Mouse (Mus musculus) kidney, postnatal 36 days (tissue): ENCODE results near the gene Tigd3.

Source experiments
- DNase-seq, 2 experiments: peaks; one replicate each; pipeline ENCODE4 v3.0.0; 2021 to 2022; ENCODE audit warnings: mixed read lengths in 2 of 2

Gene Tigd3

DNA sequence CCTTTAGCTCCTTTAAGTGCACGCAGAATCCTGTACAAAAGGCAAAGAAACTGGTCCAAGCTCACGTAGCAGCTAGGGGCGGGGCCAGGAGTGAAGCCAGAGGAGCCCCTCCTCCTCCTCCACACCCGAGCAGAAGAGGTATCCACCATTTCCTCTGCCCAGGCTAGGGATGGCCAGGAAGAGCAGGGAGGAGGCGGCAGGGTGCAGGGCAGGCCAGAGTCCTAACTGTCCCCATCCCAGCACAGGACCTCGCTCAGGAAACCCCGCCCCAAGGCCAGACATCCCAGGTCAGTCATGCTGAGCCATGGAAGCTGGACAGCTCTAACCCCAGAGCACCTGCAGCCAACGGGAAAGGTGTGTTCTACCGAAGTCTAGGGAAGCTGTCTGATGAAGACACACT is 27.8 kb upstream of the Tigd3 start:
- DNase-seq: peak; percentile 71 to 74

DNA sequence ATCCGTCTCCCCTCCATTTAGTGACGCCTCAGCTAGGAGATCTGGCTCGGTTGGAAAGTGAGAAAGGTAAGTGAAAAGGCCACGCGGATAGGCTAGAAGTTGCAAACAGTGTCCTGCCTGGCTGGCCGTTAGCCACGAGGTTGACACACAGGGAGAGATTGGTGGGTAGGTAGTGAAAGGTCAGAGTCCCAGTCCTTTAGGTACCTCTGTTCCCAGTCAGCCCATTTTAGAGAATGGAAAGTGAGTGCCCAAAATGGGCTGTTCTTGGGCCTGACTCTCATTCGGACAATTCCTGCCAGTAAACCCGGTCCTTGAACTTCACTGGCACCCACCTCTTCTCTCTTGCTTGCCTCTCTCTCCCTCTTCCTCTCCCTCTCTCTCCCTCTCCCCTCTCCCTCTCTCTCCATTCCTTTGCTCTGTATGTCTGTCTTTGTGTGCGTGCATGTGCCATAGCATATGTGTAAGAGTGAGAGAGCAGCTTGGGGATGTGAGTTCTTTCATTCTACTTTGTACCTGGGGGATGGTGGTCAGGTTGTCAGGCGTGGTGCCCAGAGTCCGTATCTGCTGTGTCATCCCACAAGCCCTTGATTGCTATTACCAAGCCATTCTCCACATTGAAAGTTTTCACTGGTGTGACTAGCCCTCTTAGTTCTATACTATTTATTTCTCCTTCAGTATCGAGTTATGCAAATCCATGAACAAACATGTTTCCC is 19.2 kb upstream of the Tigd3 start, which contains the start of gene Dpf2:
Gene Dpf2 (minus strand): TSS at position 4 of the 713 bp plus-strand sequence.
- peak in 1 of 2 experiments; percentile 42 for DNase-seq

DNA sequence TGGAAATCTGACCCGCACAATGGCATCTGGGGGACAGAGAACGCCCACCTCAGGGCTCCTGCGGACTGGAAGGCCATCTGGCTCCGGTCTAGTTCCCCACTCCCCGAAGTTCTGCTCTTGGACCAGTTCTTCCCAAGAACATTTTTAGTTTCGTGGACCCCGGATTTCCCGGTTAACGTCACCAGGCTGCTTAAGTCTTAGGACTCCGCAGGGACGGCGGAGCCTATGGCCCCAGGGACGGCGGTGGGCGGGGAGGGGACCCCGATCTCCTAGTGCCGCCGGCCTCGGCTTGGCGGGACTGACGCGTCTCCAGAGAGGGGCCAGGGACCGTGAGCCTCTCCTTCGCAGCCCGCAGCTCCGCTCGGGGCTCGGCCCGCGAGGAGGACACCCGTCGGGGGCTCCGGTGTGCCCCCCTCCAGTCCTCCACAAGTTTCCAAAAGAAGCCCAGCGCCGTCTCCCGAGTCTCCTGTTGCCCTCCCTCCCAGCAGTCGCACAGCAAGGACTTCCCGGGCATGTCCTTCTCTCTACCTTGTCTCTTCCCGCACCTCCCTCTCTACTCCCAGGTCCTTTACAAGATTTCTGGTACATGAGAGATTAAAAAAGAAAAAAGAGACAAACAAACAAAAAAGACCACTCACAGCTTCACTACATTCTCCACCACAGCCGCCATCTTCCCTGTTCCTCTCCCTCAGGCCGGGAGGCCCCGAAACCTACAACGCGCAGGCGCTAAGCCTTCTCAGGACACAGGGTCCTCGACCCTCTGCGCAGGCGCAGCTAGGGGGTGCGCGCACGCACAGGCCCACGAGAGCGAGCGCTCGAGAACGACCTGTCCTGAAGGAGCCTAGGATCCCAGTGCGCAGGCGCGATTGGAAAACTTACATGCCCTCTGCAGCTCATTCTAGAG is 18.4 kb upstream of the Tigd3 start:
- DNase-seq: peak; percentile 99 to 100

DNA sequence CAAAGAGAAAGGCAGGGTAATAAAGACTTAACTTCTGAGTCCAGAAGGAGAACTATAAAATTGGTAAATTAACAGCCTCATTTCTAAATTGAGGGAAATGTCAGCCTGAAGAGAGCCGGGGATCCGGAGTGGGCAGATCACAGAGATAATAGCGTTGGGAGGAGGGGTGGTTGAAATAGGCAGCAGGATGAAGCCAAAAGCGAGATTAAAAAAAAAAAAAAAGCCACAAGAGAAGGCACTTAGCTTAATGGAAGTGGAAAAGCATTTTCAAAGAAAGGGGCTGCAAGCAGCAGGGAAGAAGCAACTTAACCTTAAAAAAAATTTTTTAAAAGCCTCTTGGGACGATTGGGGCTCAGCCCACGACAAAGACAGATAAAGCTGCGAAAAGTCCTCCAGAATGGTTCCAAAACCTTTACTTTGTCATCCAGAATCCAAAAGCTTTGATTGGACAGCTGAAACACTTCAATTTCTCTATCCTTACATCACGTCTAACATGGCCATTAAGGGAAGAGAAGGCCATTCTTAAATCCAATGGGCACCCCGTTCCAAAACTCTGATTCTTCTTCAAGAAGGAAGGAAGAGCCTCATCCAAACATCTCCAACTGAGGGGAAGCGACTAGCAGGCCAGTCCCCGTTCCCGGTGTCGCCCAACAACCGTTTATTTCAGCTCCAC is 17.6 kb upstream of the Tigd3 start:
- no peak for DNase-seq

DNA sequence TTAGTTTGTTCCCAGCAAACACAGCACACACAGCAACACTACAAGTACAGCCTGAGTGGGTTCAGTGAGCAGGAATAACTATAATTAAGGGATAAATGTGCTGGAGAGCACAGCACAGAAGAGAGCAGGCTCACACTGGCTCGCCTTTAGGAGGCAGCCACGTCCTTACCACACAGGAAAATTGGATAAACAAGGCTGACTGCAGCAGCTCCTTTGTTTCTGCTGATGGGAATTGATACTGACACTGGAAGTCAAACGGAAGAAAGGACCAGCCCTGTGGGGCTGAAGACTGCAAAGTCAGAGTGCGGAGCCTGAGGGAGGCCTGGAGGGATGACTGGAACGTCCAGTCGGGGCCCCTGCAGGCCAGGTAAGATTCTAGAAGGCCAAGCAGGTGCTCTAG is 16.3 kb upstream of the Tigd3 start:
- DNase-seq: no peak

DNA sequence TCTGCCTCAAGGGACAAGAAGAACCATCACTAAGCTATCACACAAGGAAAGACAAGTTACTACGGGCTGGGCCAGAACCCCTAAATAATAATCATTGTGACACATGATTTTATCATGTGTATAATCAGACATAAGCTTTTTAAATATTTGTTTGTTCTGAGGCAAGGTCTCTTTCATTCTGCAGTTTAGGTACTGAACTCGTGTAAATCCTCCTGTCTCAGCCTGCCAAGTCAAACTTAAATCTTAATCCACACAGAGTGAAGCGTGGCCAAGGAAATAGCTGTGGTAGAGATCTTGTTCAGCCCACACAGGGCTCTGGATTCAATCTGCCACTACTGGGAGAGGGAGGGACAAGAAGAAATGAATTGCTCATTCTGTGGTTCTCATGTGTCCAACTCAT is 13.3 kb upstream of the Tigd3 start:
- DNase-seq: no peak

DNA sequence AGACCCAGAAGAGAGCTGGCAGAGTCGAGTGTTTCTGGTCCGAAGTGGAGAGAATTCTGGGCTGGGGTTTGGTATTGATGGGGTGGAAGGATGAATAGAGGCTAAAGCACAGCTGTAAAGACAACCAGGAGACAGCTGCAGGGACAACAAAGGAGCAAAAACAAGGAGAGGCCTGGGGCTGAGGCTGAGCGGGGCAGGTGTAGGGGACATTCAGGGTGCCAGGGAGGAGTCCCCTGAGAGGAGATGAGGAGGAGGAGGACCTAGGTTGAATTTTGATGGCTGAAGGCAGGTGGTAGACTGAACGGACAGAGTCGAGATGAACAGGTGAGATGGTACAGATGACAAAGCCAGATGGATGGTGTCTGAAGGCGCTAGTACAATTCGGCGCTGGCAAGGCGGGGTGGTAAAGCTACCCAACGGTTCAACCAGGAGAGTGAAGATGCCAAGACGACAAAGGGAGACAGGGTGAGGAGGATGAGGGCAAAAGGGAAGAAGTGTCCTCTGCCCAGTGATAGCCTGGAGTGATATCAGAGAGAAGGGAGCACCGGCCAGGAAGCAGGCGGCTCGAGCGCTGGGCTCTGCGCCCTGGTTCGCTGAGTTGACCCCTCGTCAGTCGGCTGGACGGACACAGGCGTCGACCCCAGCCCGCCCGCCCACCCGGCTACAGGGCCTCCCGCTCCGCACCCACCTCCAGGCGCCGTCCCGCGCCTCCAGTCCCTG is 507 bp downstream of the Tigd3 start:
- no peak for DNase-seq

DNA sequence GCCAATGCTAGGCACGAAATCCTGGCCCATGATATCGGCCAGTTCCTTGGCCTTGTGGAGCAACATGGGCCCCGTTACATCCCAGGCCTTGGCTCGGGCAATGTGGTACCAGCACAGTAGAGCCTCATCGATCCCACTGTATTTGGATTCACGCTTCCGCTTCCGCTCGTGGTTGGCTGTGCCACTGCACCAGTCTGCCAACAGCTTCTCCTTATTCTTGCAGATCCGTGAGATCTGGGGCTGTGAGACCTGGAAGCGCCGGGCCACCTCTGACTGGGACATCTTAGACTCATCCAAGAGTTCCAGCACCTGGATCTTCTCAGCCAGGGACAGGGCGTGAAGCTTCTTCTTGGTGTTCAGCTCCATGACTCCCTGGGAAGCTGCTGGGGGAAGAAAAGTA is 1.2 kb downstream of the Tigd3 start:
- DNase-seq: no peak

DNA sequence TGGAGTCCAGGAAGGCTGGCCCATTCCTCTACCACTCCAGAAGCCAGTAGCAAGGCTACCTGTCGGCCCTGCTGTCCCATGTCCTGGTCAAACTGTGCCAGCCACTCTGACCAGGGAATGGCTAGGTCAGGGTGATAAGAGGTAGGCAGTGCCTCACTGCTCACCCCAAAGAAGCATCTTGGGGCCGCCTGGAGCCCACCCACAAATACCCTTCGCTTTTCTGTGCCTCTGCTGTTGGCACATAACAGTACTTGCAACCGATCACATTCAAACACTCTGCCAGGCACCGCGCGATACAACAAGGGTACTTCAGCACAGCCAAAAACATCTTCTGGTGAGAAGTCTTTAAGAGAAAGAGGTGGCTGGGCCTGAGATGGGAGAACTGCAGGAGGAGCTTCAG is 1.7 kb downstream of the Tigd3 start:
- no peak for DNase-seq

DNA sequence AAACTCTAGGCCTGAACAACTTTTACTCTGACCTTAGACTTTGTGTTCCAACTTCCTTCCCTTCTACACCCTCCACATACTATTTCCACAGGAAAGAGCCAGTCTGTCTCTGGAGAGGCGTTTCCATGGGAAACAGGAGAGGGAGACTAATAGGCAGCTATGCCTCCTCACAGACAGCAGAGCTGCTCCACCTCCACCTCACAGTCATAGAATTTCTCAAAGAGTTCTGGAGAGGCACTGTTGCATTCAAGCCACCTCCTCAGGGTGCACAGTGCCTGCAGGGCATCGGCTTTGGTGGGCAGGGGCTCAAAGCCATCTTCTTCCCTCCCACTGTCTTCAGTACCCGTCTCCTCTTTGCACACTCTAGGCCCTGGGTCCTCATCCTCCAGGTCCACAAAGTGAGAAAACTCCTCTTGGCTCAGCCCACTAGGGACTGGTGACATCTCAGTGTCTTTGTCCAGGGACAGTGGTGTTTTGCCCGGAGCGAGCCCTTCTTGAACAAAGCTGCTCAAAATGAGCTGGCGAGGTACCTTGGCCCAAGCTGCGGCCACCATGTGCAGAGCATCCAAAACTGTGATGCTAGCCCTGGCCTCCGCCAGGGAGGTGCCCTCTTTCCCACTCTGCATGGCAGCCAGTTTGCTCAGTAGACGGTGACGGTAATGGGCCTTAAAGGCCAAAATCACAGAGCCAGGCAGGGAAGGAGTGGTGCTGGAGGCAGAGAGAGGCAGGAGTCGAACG is 2.3 kb downstream of the Tigd3 start:
- DNase-seq: peak in 1 of 2 experiments; percentile 28

DNA sequence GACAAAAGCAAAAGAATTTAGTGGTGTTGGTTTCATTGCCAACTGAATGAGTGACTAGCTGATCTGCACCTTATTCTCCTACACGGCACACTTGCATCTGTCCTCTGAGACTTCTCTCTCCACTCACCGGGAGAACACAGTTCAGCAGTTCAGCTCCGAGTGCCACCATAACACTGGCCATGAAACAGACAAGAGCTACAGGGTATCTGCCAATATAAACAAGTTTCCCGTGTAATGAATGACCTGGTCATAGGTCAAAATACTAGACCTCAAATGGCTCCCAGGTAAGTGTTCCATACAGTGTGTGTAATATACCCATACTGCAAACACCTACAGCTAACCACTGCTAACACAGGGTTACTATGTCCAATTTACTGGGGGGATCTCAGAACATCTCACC is 4.7 kb downstream of the Tigd3 start:
- peak in 1 of 2 experiments; percentile 23 for DNase-seq

DNA sequence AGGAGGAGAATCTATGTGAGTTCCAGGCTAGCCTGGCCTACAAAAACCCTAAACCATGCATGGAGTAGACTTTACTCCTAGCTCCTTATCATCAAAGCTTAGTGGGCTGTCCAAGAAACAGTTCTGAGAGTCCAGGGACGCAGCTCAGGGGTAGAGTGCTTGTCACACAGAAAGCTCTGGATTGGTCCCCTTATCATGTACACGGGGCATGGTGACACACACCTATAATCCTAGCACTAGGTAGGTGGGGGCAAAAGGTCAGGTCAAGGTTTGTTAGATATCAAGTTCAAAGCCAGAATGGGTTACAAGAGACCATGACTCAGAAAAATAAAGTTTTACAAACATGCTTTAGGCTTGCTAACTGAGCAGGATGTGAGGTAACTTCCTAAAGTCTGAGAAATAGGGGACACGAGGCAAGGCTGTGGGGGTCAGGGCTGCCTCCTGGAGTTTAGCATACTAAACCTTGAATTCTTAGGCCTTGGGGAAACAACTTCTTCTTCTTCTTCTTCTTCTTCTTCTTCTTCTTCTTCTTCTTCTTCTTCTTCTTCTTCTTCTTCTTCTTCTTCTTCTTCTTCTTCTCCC is 6.6 kb downstream of the Tigd3 start:
- no peak for DNase-seq

DNA sequence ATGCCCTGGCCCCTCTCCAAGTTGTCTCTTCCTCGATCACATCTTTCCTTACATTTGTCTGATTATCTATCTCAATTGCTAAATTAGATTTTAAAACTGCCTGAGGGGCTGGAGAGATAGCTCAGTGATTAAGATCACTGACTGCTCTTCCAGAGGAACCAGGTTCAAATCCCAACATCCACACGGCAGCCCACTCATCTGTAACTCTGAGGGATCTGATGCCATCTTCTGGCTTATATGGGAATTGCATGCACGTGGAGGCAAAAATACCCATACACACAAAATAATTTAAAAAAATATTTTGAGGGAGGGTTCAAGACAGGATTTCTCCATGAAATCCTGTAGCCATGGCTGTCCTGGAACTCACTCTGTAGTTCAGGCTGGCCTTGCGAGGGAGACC is 8.1 kb downstream of the Tigd3 start:
- peak; percentile 29 to 59 for DNase-seq

DNA sequence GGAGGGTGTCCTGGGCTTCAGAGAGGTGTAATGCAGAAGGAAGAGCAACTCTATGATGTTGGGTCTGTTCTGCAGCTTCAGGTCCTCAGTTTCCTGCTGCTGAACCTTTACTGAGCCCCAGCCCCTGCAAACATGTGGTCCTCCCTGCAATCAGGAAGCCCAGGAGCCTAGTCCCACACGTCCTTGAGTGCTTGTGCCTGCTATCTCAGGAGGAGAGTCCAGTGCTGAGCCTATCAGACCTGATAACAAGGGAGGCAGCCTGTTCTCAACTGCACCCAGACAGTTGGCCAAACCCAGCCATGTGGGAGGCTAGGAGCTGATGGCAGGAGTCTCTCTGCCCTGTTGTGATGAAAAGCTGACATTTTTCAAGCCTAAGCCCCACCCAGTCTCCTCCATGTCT is 10.0 kb downstream of the Tigd3 start:
- no peak for DNase-seq

DNA sequence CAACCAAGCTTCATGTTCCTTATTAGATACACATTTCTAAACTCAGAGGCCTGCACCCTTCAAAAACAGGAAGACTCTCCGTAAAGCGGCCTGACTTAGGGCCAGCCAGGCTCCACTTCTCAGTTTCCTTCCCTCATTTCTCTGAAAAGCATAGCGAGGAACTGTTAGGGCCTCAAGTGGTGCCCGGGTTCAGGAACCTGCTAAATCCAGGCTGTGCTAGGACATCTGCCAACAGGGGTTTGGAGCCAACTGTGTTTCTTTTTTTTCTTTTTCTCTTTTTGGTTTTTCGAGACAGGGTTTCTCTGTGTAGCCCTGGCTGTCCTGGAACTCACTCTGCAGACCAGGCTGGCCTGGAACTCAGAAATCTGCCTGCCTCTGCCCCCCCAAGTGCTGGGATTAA is 11.9 kb downstream of the Tigd3 start:
- peak; percentile 26 to 46 for DNase-seq

DNA sequence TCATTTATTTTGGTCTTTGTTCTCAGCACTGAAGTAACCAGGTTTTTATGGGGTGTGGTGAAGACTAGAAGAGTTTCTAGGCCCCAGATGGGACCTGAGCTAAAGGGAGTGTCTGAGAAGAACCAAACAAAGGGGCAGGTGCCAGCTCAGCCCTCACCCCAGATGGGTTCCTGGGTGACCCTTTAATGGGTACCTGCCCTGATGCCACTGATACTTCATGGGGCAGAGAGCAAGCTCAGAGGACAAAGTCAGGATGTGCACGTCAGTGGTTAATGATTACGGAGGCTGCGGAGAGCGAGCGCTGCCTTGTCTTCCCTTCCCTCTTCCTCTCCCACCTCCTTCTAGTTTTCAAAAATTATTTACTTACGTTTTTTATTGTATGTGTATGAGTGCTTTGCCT is 12.8 kb downstream of the Tigd3 start:
- peak; percentile 78 for DNase-seq

DNA sequence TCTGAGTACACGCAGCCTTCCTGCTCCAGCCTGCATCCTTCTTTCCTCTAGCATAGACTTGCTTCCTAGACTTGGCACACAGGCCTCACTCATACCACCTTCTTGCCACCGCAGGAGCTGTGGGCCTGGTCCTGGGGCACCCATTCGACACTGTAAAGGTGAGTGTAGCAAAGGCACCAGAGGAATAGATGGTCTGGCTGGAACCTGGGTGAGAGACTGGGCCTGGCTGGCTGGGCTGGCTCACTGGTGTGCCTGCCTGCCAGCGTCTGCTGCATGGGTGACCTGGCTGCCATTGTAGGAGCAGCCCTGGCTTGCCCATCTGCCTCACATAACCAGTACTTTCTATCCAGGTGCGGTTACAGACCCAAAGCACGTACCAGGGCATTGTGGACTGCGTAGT is 14.2 kb downstream of the Tigd3 start:
- DNase-seq: no peak

DNA sequence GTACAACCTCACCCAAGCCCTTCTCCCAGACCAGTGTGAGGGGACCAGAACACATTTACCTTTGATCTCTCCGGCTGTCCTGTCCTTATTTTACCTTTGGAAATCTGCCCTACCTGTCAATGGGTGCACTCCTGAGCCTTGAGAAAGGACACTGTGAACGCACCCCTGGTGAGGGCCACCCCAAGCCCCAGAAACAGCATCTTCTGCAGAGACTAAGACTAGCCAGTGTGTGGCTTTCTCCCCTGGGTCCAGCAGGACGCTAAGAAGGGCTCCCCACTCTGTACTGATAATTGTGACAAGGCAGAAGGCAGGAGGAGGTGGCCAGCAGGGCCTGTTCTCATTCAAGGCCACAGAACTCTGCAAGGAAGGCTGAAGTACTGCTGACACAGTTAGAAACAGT is 15.0 kb downstream of the Tigd3 start:
- DNase-seq: peak in 1 of 2 experiments; percentile 41

DNA sequence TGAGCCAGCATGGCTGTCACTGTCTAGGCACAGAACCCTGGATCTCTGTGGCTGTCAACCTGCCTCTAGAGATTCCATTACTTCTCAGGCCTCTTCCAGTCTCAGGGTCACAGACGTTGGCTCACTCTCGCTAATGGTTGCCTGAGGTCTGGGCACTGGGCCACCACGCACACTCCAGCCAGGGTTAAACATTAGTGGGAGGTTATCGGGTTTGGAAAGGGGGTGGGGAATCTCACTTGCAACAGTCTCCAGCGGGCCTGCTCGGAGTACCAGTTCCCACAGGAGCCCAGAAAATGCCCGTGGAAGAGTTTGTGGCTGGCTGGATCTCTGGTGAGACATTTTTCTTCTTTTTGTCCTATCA is 15.6 kb downstream of the Tigd3 start:
- DNase-seq: peak; percentile 92 to 95

DNA sequence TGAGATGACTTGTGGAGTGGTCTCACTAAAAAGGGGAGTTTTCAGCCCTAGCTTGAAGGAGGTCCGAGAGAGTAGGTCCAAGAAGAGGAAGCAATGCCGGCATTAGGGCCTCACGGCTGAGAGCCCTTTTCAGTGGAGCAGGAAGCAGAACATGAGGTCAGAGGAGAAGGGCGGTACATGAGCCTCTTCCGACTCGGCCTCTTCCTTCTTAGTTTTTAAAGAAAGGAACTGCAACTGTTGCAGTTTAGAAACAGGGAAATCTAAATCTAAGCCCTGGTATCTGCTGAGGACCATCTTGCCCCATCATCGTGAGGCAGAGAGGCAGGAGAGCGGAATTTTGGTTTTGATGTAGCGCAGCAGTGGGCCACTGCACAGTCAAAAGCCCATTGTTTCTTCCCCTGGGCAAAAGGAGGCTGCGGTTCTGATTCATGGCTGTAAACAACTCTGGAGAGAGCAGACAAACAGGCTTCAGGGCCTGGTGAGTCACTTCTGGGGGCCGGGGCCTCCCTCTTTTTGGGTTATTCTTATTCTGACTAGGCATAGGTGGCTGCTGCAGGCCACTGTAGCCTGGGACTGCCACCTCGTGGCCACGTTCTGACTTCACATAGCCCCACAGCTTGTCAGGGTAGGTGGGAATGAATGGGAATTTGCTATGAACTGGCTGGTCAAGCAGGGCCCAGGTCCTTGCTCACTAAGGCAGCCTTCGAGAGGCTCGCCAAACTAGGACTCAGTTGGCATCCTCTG is 16.2 kb downstream of the Tigd3 start, which contains the start of gene Slc25a45:
Gene Slc25a45 (plus strand): TSS at position 191 of the 744 bp plus-strand sequence.
- DNase-seq: peak; percentile 75 to 85

DNA sequence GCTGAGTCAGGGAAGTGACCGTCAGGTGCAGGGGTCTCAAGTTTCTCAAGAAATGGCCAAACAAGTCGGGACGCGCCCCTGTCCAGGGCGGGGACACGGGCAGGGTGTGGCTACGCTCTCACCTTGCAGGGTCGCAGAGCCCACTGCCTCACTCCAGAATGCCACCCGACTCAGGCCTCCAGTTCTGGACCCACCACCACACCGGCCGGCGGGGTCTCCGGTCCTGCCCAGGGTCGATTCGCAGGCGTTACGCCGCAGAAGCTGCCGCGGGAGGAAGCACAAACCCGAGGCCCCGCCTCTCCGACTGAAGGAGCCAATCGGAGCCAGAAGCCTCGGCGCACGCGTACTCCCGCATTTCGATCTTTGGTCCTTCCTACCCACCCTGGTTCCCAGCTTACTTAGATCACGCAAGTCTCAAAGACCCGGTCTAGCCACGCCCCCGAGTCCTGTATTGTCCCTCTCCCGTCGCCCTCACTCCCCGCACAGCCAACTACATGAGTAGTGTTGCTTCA is 18.9 kb downstream of the Tigd3 start, which contains the start of gene Frmd8:
Gene Frmd8 (minus strand): TSS at position 306 of the 512 bp plus-strand sequence.
- DNase-seq: peak; percentile 97 to 98
